Mouse (Mus musculus): Measurements from ENCODE around the gene Jmjd1c. TPM values are rescaled to one million over a fixed set of nuclear protein-coding genes. Genes with fewer than 3 reads are reported as not detected.

The Jmjd1c gene
- polyA plus RNA-seq (2015; fragmentation: Nextera tagmentation; extraction: Ambion mirVana): 51.8 and 55.2 TPM in 2 replicates

- Histone ChIP-seq H3K4me2 (ENCODE audit: low read length) (peak within 1 kb of the TSS; percentile 69), H3K36me3 (ENCODE audit: control insufficient read depth, insufficient read depth) (no peaks in the 10 kb centered on the region), H3K27ac (ENCODE audit: low read length) (peak within 1 kb of the TSS; percentile 99), H3K9ac (replicated peaks; ENCODE audit: low read depth, low read length) (peak within 1 kb of the TSS; percentile 99), H3K27me3 (replicated peaks; ENCODE audit: control insufficient read depth, insufficient read depth, low read length) (no peaks in the 10 kb centered on the region), H3K4me1 (replicated peaks; ENCODE audit: control insufficient read depth, insufficient read depth, low read length) (peaks cover 39% of the 10 kb centered on the region), H3K4me3 (replicated peaks; ENCODE audit: low read length) (peak within 1 kb of the TSS; percentile 87), H3K9me3 (ENCODE audit: control insufficient read depth, low read length) (no peaks in the 10 kb centered on the region)
- peak; percentile 92 for ATAC-seq
- WGBS: under 1% methylated on average over 73 of the region's 73 CpGs
Observed at GRCm38 (mm10) chr10:67095798-67096620, at the start of gene Jmjd1c. Gene Jmjd1c (plus strand): TSS chr10:67096125.

DNA sequence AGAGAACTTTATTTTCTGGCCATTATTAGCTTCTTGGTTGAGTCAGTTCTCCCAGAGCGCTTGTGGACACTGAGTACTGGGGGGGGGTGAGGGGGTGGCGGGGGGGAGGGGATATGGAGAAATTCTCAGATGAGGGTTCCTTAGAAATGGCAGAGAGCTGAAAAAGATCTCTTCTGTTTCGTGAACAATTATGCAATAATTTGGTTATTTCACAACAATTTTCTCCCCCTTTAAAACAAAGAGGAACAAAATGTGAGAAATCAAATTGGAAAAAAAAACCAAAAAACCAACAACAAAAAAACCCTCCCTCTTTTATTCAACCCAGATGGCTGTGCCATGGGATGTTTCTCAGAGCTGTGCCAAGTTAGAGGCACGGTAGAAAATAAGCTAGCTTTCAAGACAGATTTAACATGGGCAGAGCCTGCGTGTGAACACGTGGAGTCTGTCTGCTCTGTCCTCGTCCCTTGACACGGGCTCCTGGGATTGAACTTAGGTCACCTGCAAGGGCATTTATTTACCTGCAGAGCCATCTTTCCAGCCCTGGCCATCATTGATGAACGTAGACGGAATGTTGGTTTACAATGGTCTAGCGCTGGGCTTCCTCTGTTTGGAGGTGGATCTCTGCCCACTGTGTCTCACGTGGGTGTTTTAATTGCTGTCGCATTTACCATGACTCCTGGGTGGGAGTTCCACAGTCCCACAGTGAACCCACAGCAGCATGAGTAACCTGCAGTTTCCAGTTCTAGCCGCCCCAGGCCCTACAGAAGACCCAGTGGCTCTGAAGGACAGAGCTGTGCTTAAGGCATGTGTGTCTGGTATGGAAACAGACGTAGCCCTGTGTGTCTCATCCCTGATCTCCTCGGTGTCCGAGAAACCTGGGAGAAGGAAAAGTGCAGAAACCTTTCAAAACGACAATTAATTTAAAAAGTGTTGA lies 47.9 kb upstream of the Jmjd1c start:
- no peak overlapping the region for H3K4me2 ChIP-seq (ENCODE audit: low read length)
- H3K27me3 ChIP-seq (replicated peaks; ENCODE audit: control insufficient read depth, insufficient read depth, low read length): no peaks in the 10 kb centered on the region
- no peaks in the 10 kb centered on the region for H3K36me3 ChIP-seq (ENCODE audit: control insufficient read depth, insufficient read depth)
- no peak overlapping the region for H3K9ac ChIP-seq (replicated peaks; ENCODE audit: low read depth, low read length)
- H3K4me3 ChIP-seq (replicated peaks; ENCODE audit: low read length): no peak overlapping the region
- peak; percentile 62 for ATAC-seq
- H3K4me1 ChIP-seq (replicated peaks; ENCODE audit: control insufficient read depth, insufficient read depth, low read length): peaks cover 18% of the 10 kb centered on the region
- WGBS: 61% methylated on average over 18 of the region's 18 CpGs
- H3K9me3 ChIP-seq (ENCODE audit: control insufficient read depth, low read length): no peaks in the 10 kb centered on the region
- H3K27ac ChIP-seq (ENCODE audit: low read length): peak overlapping the region; percentile 63

DNA sequence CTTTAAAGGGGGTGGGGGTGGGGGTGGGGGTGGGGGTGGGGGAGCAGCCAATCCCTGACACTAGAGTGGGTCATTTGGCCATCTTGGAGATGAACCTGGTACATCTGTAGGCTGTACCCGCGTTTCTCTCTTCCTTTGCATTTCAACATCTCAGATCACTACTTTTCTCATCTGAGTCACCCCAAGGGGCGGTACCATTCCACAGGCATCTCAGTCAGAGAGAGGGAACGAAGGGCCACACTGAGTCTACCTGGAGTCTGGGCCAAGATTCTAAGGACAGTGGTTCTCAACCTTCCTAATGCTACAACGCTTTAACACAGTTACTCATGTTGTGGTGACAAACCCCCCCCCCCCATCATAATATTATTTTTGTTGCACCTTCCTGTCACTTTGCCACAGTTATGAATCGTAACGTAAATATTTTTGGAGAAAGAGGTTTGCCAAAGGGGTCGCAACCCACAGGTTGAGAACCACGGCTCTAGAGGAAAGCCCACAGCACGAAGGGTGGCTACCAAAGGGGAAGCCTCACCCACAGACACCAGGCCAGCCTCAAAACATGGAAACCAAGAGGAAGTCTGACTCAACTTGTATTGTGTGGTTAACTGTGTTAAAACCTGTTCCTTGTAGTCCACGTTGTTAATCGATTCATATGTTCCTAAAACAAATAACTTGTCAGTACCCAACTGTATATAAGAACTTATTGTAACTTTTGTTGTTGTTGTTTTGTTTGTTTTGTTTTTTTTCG lies 46.9 kb upstream of the Jmjd1c start:
- WGBS: 94% methylated on average over 13 of the region's 13 CpGs
- no peaks in the 10 kb centered on the region for H3K36me3 ChIP-seq (ENCODE audit: control insufficient read depth, insufficient read depth)
- peaks cover 25% of the 10 kb centered on the region for H3K4me1 ChIP-seq (replicated peaks; ENCODE audit: control insufficient read depth, insufficient read depth, low read length)
- no peaks in the 10 kb centered on the region for H3K9me3 ChIP-seq (ENCODE audit: control insufficient read depth, low read length)
- no peak overlapping the region for H3K27ac ChIP-seq (ENCODE audit: low read length)
- no peaks in the 10 kb centered on the region for H3K27me3 ChIP-seq (replicated peaks; ENCODE audit: control insufficient read depth, insufficient read depth, low read length)
- no peak overlapping the region for H3K9ac ChIP-seq (replicated peaks; ENCODE audit: low read depth, low read length)
- ATAC-seq: no peak
- no peak overlapping the region for H3K4me3 ChIP-seq (replicated peaks; ENCODE audit: low read length)
- no peak overlapping the region for H3K4me2 ChIP-seq (ENCODE audit: low read length)

- WGBS: 88% methylated on average over 7 of the region's 7 CpGs
- Histone ChIP-seq H3K27ac (ENCODE audit: low read length) (no peak overlapping the region), H3K4me2 (ENCODE audit: low read length) (no peak overlapping the region), H3K4me1 (replicated peaks; ENCODE audit: control insufficient read depth, insufficient read depth, low read length) (peaks cover 25% of the 10 kb centered on the region), H3K9me3 (ENCODE audit: control insufficient read depth, low read length) (no peaks in the 10 kb centered on the region), H3K36me3 (ENCODE audit: control insufficient read depth, insufficient read depth) (no peaks in the 10 kb centered on the region), H3K9ac (replicated peaks; ENCODE audit: low read depth, low read length) (no peak overlapping the region), H3K4me3 (replicated peaks; ENCODE audit: low read length) (no peak overlapping the region), H3K27me3 (replicated peaks; ENCODE audit: control insufficient read depth, insufficient read depth, low read length) (no peaks in the 10 kb centered on the region)
- ATAC-seq: no peak
Observed at GRCm38 (mm10) chr10:67049621-67050020, 46.3 kb upstream of the Jmjd1c start.

- WGBS: 69% methylated on average over 6 of the region's 7 CpGs
Observed at GRCm38 (mm10) chr10:67050766-67051165, 45.2 kb upstream of the Jmjd1c start.

DNA sequence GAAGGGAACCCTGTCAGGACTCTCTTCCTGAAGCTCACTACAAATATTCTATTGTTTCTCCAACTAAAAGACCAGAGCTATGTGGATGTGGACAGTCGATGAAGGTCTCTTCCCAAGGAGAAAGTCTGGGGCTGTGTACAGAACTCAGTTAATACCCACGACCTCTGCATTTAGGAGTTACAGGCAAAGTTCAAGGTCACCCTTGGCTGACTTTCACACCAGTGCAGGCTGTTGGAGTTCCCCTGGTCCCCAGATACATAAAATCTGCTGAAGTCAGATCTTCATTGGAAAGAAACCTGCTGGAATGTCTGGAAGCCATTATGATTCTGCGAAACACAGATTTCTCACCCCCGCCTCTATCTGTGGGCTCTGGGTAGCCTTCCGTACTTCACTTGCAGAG lies 44.5 kb upstream of the Jmjd1c start:
- Histone ChIP-seq H3K27me3 (replicated peaks; ENCODE audit: control insufficient read depth, insufficient read depth, low read length) (no peaks in the 10 kb centered on the region), H3K9me3 (ENCODE audit: control insufficient read depth, low read length) (no peaks in the 10 kb centered on the region), H3K4me1 (replicated peaks; ENCODE audit: control insufficient read depth, insufficient read depth, low read length) (peaks cover 27% of the 10 kb centered on the region), H3K36me3 (ENCODE audit: control insufficient read depth, insufficient read depth) (no peaks in the 10 kb centered on the region), H3K27ac (ENCODE audit: low read length) (no peak overlapping the region), H3K9ac (replicated peaks; ENCODE audit: low read depth, low read length) (no peak overlapping the region), H3K4me2 (ENCODE audit: low read length) (no peak overlapping the region), H3K4me3 (replicated peaks; ENCODE audit: low read length) (no peak overlapping the region)
- ATAC-seq: no peak
- 81% methylated on average over 5 of the region's 5 CpGs for WGBS

More at GRCm38 (mm10) chr10:67050766-67051165, 45.2 kb upstream of the Jmjd1c start:
- Histone ChIP-seq H3K4me1 (replicated peaks; ENCODE audit: control insufficient read depth, insufficient read depth, low read length) (peaks cover 21% of the 10 kb centered on the region), H3K4me3 (replicated peaks; ENCODE audit: low read length) (no peak overlapping the region), H3K36me3 (ENCODE audit: control insufficient read depth, insufficient read depth) (no peaks in the 10 kb centered on the region), H3K27ac (ENCODE audit: low read length) (no peak overlapping the region), H3K9ac (replicated peaks; ENCODE audit: low read depth, low read length) (no peak overlapping the region), H3K27me3 (replicated peaks; ENCODE audit: control insufficient read depth, insufficient read depth, low read length) (no peaks in the 10 kb centered on the region), H3K9me3 (ENCODE audit: control insufficient read depth, low read length) (no peaks in the 10 kb centered on the region), H3K4me2 (ENCODE audit: low read length) (no peak overlapping the region)
- ATAC-seq: no peak

DNA sequence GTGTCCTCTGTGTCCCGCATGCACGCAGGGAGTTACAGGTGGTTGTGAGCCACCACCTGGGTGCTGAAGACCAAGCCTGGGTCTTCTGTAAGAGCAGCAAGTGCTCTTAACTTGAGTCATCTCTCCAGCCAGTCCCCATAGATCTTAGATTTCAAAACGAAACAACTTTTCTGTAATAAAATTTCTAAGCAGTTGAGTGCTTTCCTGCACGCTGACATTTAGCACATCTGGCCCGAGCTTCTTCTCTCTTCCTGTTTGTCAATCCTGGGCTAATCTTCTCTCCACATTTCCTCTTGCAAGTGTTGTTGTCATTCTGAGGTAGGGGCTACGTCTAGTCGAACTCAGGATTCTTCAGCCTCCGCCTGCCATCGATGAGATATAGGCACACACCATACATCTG lies 43.5 kb upstream of the Jmjd1c start:
- H3K27me3 ChIP-seq (replicated peaks; ENCODE audit: control insufficient read depth, insufficient read depth, low read length): no peaks in the 10 kb centered on the region
- H3K9ac ChIP-seq (replicated peaks; ENCODE audit: low read depth, low read length): no peak overlapping the region
- H3K4me2 ChIP-seq (ENCODE audit: low read length): no peak overlapping the region
- H3K27ac ChIP-seq (ENCODE audit: low read length): no peak overlapping the region
- no peak overlapping the region for H3K4me3 ChIP-seq (replicated peaks; ENCODE audit: low read length)
- peaks cover 29% of the 10 kb centered on the region for H3K4me1 ChIP-seq (replicated peaks; ENCODE audit: control insufficient read depth, insufficient read depth, low read length)
- no peak for ATAC-seq
- H3K36me3 ChIP-seq (ENCODE audit: control insufficient read depth, insufficient read depth): no peaks in the 10 kb centered on the region
- WGBS: 71% methylated on average over 9 of the region's 9 CpGs
- no peaks in the 10 kb centered on the region for H3K9me3 ChIP-seq (ENCODE audit: control insufficient read depth, low read length)

GRCm38 (mm10) chr10:67053475-67053874 lies 42.5 kb upstream of the Jmjd1c start:
- no peaks in the 10 kb centered on the region for H3K27me3 ChIP-seq (replicated peaks; ENCODE audit: control insufficient read depth, insufficient read depth, low read length)
- H3K4me3 ChIP-seq (replicated peaks; ENCODE audit: low read length): no peak overlapping the region
- H3K4me2 ChIP-seq (ENCODE audit: low read length): no peak overlapping the region
- ATAC-seq: peak; percentile 62
- peaks cover 30% of the 10 kb centered on the region for H3K4me1 ChIP-seq (replicated peaks; ENCODE audit: control insufficient read depth, insufficient read depth, low read length)
- H3K27ac ChIP-seq (ENCODE audit: low read length): peak overlapping the region; percentile 46; the same call in 1 of the 2 replicates
- no peaks in the 10 kb centered on the region for H3K9me3 ChIP-seq (ENCODE audit: control insufficient read depth, low read length)
- H3K9ac ChIP-seq (replicated peaks; ENCODE audit: low read depth, low read length): no peak overlapping the region
- no peaks in the 10 kb centered on the region for H3K36me3 ChIP-seq (ENCODE audit: control insufficient read depth, insufficient read depth)
- 8% methylated on average over 9 of the region's 9 CpGs for WGBS
